Mouse (Mus musculus) olfactory bulb, adult 2 months (tissue): ENCODE measurements around the gene Obp2a. TPM values are rescaled to one million over a fixed set of nuclear protein-coding genes. Genes with fewer than 3 reads are reported as not detected.

Source experiments
- H3K27ac ChIP-seq: fragments of 200-500 bp; 2 replicates; pipeline ENCODE4 v1.5.1; 2012; ENCODE audit warnings: low read depth, low read length; ENCODE audit not compliant: insufficient read depth
- H3K4me1 ChIP-seq: fragments of 200-500 bp; 2 replicates; pipeline ENCODE4 v1.6.1; 2012; ENCODE audit warnings: low read length; ENCODE audit not compliant: control insufficient read depth, insufficient read depth
- H3K4me3 ChIP-seq: fragments of 200-500 bp; 2 replicates; pipeline ENCODE4 v1.5.1; 2012; ENCODE audit warnings: mild to moderate bottlenecking, low read depth, low read length, moderate library complexity; ENCODE audit not compliant: insufficient read depth
- CTCF ChIP-seq: fragments of 200-500 bp; IDR thresholded peaks from 2 replicates; pipeline ENCODE4 v1.5.1; 2012; ENCODE audit warnings: low read depth, mild to moderate bottlenecking, low read length, moderate library complexity; ENCODE audit not compliant: insufficient read depth
- POLR2A ChIP-seq: fragments of 200-500 bp; IDR thresholded peaks from 2 replicates; pipeline ENCODE4 v1.6.1; 2012; ENCODE audit warnings: mild to moderate bottlenecking, low read depth, low read length, moderate library complexity; ENCODE audit not compliant: insufficient read depth
- WGBS: fragments of 180-500 bp; shearing (Covaris S2); methylation state at CpG from one replicate; pipeline ENCODE4 v1.1.7; 2018; 5-methylcytosine and 5-hydroxymethylcytosine counted together
- polyA plus RNA-seq: library from polyadenylated mRNA; stranded (reverse); fragments of >200 nt; gene quantifications from 2 replicates; pipeline ENCODE4 v1.2.4, GENCODE M21; 2012; ENCODE audit warnings: low replicate concordance; ENCODE audit not compliant: missing spikeins, insufficient read depth, insufficient read length

Obp2a gene
- polyA plus RNA-seq, 1 experiment = not detected

- Histone ChIP-seq H3K4me3 (no peak overlapping the region), H3K27ac (no peak overlapping the region), H3K4me1 (no peaks in the 10 kb centered on the region)
- 71% methylated on average over 1 of the region's 1 CpGs for WGBS
- no peak for TF ChIP-seq CTCF
- no peak for TF ChIP-seq POLR2A
These were observed 41.8 kb downstream of the Obp2a start for GRCm38 (mm10) chr2:25741671-25742070.

Other genes with a start within 250 kb of the Obp2a start
- gene Clic3, start 243.2 kb upstream of the Obp2a start, polyA plus RNA-seq = not detected in 2 replicates
- not detected in 2 replicates for gene Paxx, start 238.9 kb upstream of the Obp2a start, polyA plus RNA-seq
- gene Ptgds, start 230.0 kb upstream of the Obp2a start, polyA plus RNA-seq = 758 and 1,988 TPM in 2 replicates
- not detected in 2 replicates for gene Lcn12, start 206.1 kb upstream of the Obp2a start, polyA plus RNA-seq
- 706 TPM in 1 of 2 replicates, not detected in the other for gene Fbxw5, start 199.3 kb upstream of the Obp2a start, polyA plus RNA-seq
- not detected in 2 replicates for gene C8g, start 198.3 kb upstream of the Obp2a start, polyA plus RNA-seq
- not detected in 2 replicates for gene Traf2, start 153.1 kb upstream of the Obp2a start, polyA plus RNA-seq
- not detected in 2 replicates for gene Edf1, start 142.2 kb upstream of the Obp2a start, polyA plus RNA-seq
- not detected in 2 replicates for gene Mamdc4, start 125.2 kb upstream of the Obp2a start, polyA plus RNA-seq
- not detected in 2 replicates for gene Phpt1, start 124.8 kb upstream of the Obp2a start, polyA plus RNA-seq
- gene Ajm1, start 118.3 kb upstream of the Obp2a start, polyA plus RNA-seq = not detected in 2 replicates
- not detected in 2 replicates for gene Rabl6, start 91.5 kb upstream of the Obp2a start, polyA plus RNA-seq
- gene Ccdc183, start 82.4 kb upstream of the Obp2a start, polyA plus RNA-seq = not detected in 2 replicates
- not detected in 2 replicates for gene Tmem141, start 78.0 kb upstream of the Obp2a start, polyA plus RNA-seq
- not detected in 2 replicates for gene Fcna, start 72.0 kb upstream of the Obp2a start, polyA plus RNA-seq
- not detected in 2 replicates for gene Lcn8, start 46.9 kb upstream of the Obp2a start, polyA plus RNA-seq
- gene Lcn5, start 42.1 kb upstream of the Obp2a start, polyA plus RNA-seq = not detected in 2 replicates
- not detected in 2 replicates for gene Lcn6, start 23.3 kb upstream of the Obp2a start, polyA plus RNA-seq
- not detected in 2 replicates for gene Lcn10, start 17.3 kb upstream of the Obp2a start, polyA plus RNA-seq
- gene Bmyc, start 6.7 kb downstream of the Obp2a start, polyA plus RNA-seq = not detected in 2 replicates
- not detected in 2 replicates for gene Obp2b, start 37.0 kb downstream of the Obp2a start, polyA plus RNA-seq
- not detected in 2 replicates for gene Lcn3, start 65.5 kb downstream of the Obp2a start, polyA plus RNA-seq
- not detected in 2 replicates for gene Lcn11, start 77.0 kb downstream of the Obp2a start, polyA plus RNA-seq
- not detected in 2 replicates for gene Gm13539, start 82.2 kb downstream of the Obp2a start, polyA plus RNA-seq
- gene Glt6d1, start 115.8 kb downstream of the Obp2a start, polyA plus RNA-seq = not detected in 2 replicates
- not detected in 2 replicates for gene Lcn9, start 123.1 kb downstream of the Obp2a start, polyA plus RNA-seq
- gene Sohlh1, start 147.2 kb downstream of the Obp2a start, polyA plus RNA-seq = not detected in 2 replicates
- gene Kcnt1, start 163.7 kb downstream of the Obp2a start, polyA plus RNA-seq = 206 and 256 TPM in 2 replicates